Mouse (Mus musculus) left cerebral cortex, postnatal 14 days (tissue): ENCODE measurements around the gene Ccdc107. TPM values are rescaled to one million over a fixed set of nuclear protein-coding genes. Genes with fewer than 3 reads are reported as not detected.
A peak's percentile ranks its signal among the peaks of the same experiment; 100 is the strongest.

Experiments used
- DNase-seq, 2 experiments: peaks; one replicate each; pipeline ENCODE4 v3.0.0; 2021 to 2022; ENCODE audit warnings: low spot score in 2 of 2, mixed read lengths in 1 of 2
- intact Hi-C: fragments of 180-260 bp; cut with DNase I; formaldehyde crosslinking; loops from one replicate; pipeline ENCODE4 v1.15.1; 2025
- long read RNA-seq, 2 experiments: library from polyadenylated mRNA; stranded (forward); transcript quantifications; one replicate each; pipeline ENCODE4 v2.0.0; 2021
- total RNA-seq, 2 experiments: library from RNA; stranded (reverse); gene quantifications; 2 replicates each; pipeline ENCODE4 v1.2.3; 2021

Ccdc107 gene
- total RNA-seq: 10 to 100 TPM; 23.0 to 29.0 TPM
- long read RNA-seq, experiment 1, transcript Ccdc107-201 (6 exons, 817 nt): major isoform, 19 of 26 reads
- long read RNA-seq, experiment 1, partial matches to known transcripts: 6 of 26 reads
- long read RNA-seq, experiment 1, other reads (novel, unspliced or antisense): 1 of 26 reads
- long read RNA-seq, experiment 2, transcript Ccdc107-201 (6 exons, 817 nt): major isoform, 28 of 35 reads
- long read RNA-seq, experiment 2, partial matches to known transcripts: 2 of 35 reads
- long read RNA-seq, experiment 2, other reads (novel, unspliced or antisense): 1 of 35 reads

GRCm38 (mm10) chr4:43492821-43493185 is at the start of gene Ccdc107:
TSS of gene Ccdc107 (plus strand) at chr4:43492900.
- intact Hi-C loops: no loop called here

GRCm38 (mm10) chr4:43443511-43443910 is 49.2 kb upstream of the Ccdc107 start:
- intact Hi-C loops: loop anchor here (2.0 to 5.0 kb wide), 2 partner anchors 35 to 119 kb away; partner anchors contain the start of genes Creb3 and Tln1
- no peak for DNase-seq

More at GRCm38 (mm10) chr4:43492821-43493185, at the start of gene Ccdc107:
- DNase-seq: peak; percentile 94 to 96

GRCm38 (mm10) chr4:43447251-43447650 is 45.4 kb upstream of the Ccdc107 start:
- intact Hi-C loops: no loop called here
- DNase-seq: no peak

GRCm38 (mm10) chr4:43448554-43448953 is 44.1 kb upstream of the Ccdc107 start:
- DNase-seq: no peak
- intact Hi-C loops: no loop called here

GRCm38 (mm10) chr4:43452315-43452714 is 40.4 kb upstream of the Ccdc107 start:
- intact Hi-C loops: no loop called here
- no peak for DNase-seq

- no peak for DNase-seq
- intact Hi-C loops: no loop called here
These were observed 39.3 kb upstream of the Ccdc107 start for GRCm38 (mm10) chr4:43453413-43453812.

- intact Hi-C loops: no loop called here
- DNase-seq: no peak
These were observed 38.5 kb upstream of the Ccdc107 start, which contains the start of gene Cd72 for GRCm38 (mm10) chr4:43454041-43454836. TSS of gene Cd72 (minus strand) at chr4:43454628.

GRCm38 (mm10) chr4:43456470-43456869 is 36.2 kb upstream of the Ccdc107 start:
- no peak for DNase-seq
- intact Hi-C loops: no loop called here

GRCm38 (mm10) chr4:43457124-43457523 is 35.6 kb upstream of the Ccdc107 start:
- intact Hi-C loops: no loop called here
- DNase-seq: no peak

GRCm38 (mm10) chr4:43463102-43463501 is 29.6 kb upstream of the Ccdc107 start:
- intact Hi-C loops: no loop called here
- no peak for DNase-seq

GRCm38 (mm10) chr4:43465935-43466334 is 26.8 kb upstream of the Ccdc107 start:
- no peak for DNase-seq
- intact Hi-C loops: no loop called here

GRCm38 (mm10) chr4:43466872-43467271 is 25.8 kb upstream of the Ccdc107 start:
- DNase-seq: no peak
- intact Hi-C loops: no loop called here

- intact Hi-C loops: no loop called here
- DNase-seq: no peak
These were observed 22.4 kb upstream of the Ccdc107 start for GRCm38 (mm10) chr4:43470301-43470700.

GRCm38 (mm10) chr4:43473636-43474035 is 19.1 kb upstream of the Ccdc107 start:
- DNase-seq: no peak
- intact Hi-C loops: no loop called here

GRCm38 (mm10) chr4:43476604-43477003 is 16.1 kb upstream of the Ccdc107 start:
- intact Hi-C loops: no loop called here

GRCm38 (mm10) chr4:43477857-43478533 is 14.7 kb upstream of the Ccdc107 start:
- intact Hi-C loops: loop anchor here (2.0 kb wide), 1 partner anchor 35 kb away; no protein-coding TSS in a partner anchor
- DNase-seq: peak; percentile 86 to 90

More at GRCm38 (mm10) chr4:43476604-43477003, 16.1 kb upstream of the Ccdc107 start:
- no peak for DNase-seq

GRCm38 (mm10) chr4:43478534-43478858 is 14.2 kb upstream of the Ccdc107 start:
- DNase-seq: no peak
- intact Hi-C loops: loop anchor here (2.0 kb wide), 1 partner anchor 36 kb away; no protein-coding TSS in a partner anchor

GRCm38 (mm10) chr4:43478906-43479832 is 13.5 kb upstream of the Ccdc107 start:
- intact Hi-C loops: loop anchor here (2.0 kb wide), 1 partner anchor 36 kb away; no protein-coding TSS in a partner anchor
- DNase-seq: peak in 1 of 2 experiments; percentile 64

GRCm38 (mm10) chr4:43480985-43481384 is 11.7 kb upstream of the Ccdc107 start:
- DNase-seq: no peak
- intact Hi-C loops: no loop called here
